Comparison of ENCODE assay signal across 10 mouse cellular contexts in genomic region chr7:95091360-95091759, GRCm38 (mm10).
DNase-seq lines count a peak whose midpoint lies in the region; ATAC-seq and TF ChIP-seq lines count a peak whose summit lies in the region.
"Had no signal": no experiment of that assay in that cellular context is flagged by ENCODE, and none has a peak within 500 bp of the region (broad histone marks: within the 10 kb centered on the region; RNA-seq: fewer than 3 reads in every experiment).

No protein-coding gene starts in this region.

- peak; percentile 64 to 67 for DNase-seq in cerebellum, postnatal 10 days
- peak in 1 of 2 experiments; percentile 24 for DNase-seq in layer of hippocampus, adult 2 months (ENCODE audit: low spot score in 2 of 2)
- no peak for DNase-seq in layer of hippocampus, adult 9-10 months (ENCODE audit: low spot score)
- DNase-seq in adrenal gland, postnatal 14 days = peak; percentile 62
- DNase-seq in left cerebral cortex, postnatal 4 days = peak; percentile 47
- DNase-seq in spleen, postnatal 36 days (ENCODE audit: low spot score in 2 of 2) = no peak
- DNase-seq in ovary, postnatal 14 days (ENCODE audit: low spot score) = no peak

- no peak overlapping the region for H3K4me3 ChIP-seq in layer of hippocampus, adult 2 months
- H3K4me3 ChIP-seq: stomach, embryonic 15.5 days had no signal

- peak; percentile 79 for TF ChIP-seq CTCF in layer of hippocampus, adult 2 months (conservative IDR thresholded peaks at IDR 0.05)

- H3K27ac ChIP-seq in layer of hippocampus, adult 2 months = no peak overlapping the region
- H3K27ac ChIP-seq: macrophage; stomach, embryonic 15.5 days had no signal

- intact Hi-C loops in left cerebral cortex, postnatal 4 days (cut with DNase I) = no loop called here

- ATAC-seq in cerebellum, adult (ENCODE audit: insufficient number of reproducible peaks, low FRiP score, low TSS enrichment) = no peak

Comparison
In these comparisons a context has a peak if more than half of its experiments do, and no peak if none do; other contexts are left out.
1. DNase-seq: peak in cerebellum, postnatal 10 days (2 of 2), adrenal gland, postnatal 14 days (single experiment) and left cerebral cortex, postnatal 4 days (single experiment); none in layer of hippocampus, adult 9-10 months (single experiment), spleen, postnatal 36 days (0 of 2) and ovary, postnatal 14 days (single experiment).